Mouse (Mus musculus) CH12.LX (cell line): ENCODE data around the gene Ctso.

Source experiments
- CTCF ChIP-seq, 2 experiments: IDR thresholded peaks in 1 of 2; conservative IDR thresholded peaks in 1 of 2; 2 replicates each; pipeline ENCODE4 v1.5.1; 2011 to 2012; ENCODE audit warnings: low read depth in 2 of 2, low read length in 2 of 2, improper control_type of control experiment in 1 of 2, inconsistent platforms in 1 of 2, mild to moderate bottlenecking in 1 of 2, moderate library complexity in 1 of 2
- HCFC1 ChIP-seq: IDR thresholded peaks from 2 replicates; pipeline ENCODE4 v1.6.1; 2012; ENCODE audit warnings: low read depth, mild to moderate bottlenecking, inconsistent platforms, low read length, improper control_type of control experiment
- KAT2A ChIP-seq: IDR thresholded peaks from 2 replicates; pipeline ENCODE4 v1.6.1; 2012; ENCODE audit warnings: low read length, improper control_type of control experiment, inconsistent platforms; ENCODE audit not compliant: insufficient replicate concordance
- MAFK ChIP-seq: IDR thresholded peaks from 2 replicates; pipeline ENCODE4 v1.6.1; 2011; ENCODE audit warnings: low read length, improper control_type of control experiment; ENCODE audit not compliant: insufficient replicate concordance
- MEF2A ChIP-seq: IDR thresholded peaks from 2 replicates; pipeline ENCODE4 v1.6.1; 2014; ENCODE audit warnings: low read depth, mild to moderate bottlenecking, inconsistent platforms, low read length, improper control_type of control experiment, borderline replicate concordance
- POLR2A ChIP-seq: IDR thresholded peaks from 2 replicates; pipeline ENCODE4 v1.6.1; 2011; ENCODE audit warnings: low read depth, mild to moderate bottlenecking, improper control_type of control experiment, low read length
- RAD21 ChIP-seq: IDR thresholded peaks from 2 replicates; pipeline ENCODE4 v1.6.1; 2011; ENCODE audit warnings: low read depth, mild to moderate bottlenecking, low read length, improper control_type of control experiment, moderate library complexity
- RCOR1 ChIP-seq: conservative IDR thresholded peaks from 2 replicates; pipeline ENCODE4 v1.6.1; 2012; ENCODE audit warnings: low read depth, mild to moderate bottlenecking, inconsistent platforms, low read length, improper control_type of control experiment
- TBP ChIP-seq: conservative IDR thresholded peaks from 2 replicates; pipeline ENCODE4 v1.6.1; 2011; ENCODE audit warnings: low read depth, low read length, improper control_type of control experiment
- UBTF ChIP-seq: IDR thresholded peaks from 2 replicates; pipeline ENCODE4 v1.6.1; 2012; ENCODE audit warnings: low read depth, mild to moderate bottlenecking, inconsistent platforms, low read length, improper control_type of control experiment, moderate library complexity
- USF1 ChIP-seq: IDR thresholded peaks from 2 replicates; pipeline ENCODE4 v1.6.1; 2014; ENCODE audit warnings: low read depth, mild to moderate bottlenecking, inconsistent platforms, low read length, improper control_type of control experiment
- ZNF384 ChIP-seq: IDR thresholded peaks from 2 replicates; pipeline ENCODE4 v1.6.1; 2012; ENCODE audit warnings: low read depth, low read length, improper control_type of control experiment, inconsistent platforms

DNA sequence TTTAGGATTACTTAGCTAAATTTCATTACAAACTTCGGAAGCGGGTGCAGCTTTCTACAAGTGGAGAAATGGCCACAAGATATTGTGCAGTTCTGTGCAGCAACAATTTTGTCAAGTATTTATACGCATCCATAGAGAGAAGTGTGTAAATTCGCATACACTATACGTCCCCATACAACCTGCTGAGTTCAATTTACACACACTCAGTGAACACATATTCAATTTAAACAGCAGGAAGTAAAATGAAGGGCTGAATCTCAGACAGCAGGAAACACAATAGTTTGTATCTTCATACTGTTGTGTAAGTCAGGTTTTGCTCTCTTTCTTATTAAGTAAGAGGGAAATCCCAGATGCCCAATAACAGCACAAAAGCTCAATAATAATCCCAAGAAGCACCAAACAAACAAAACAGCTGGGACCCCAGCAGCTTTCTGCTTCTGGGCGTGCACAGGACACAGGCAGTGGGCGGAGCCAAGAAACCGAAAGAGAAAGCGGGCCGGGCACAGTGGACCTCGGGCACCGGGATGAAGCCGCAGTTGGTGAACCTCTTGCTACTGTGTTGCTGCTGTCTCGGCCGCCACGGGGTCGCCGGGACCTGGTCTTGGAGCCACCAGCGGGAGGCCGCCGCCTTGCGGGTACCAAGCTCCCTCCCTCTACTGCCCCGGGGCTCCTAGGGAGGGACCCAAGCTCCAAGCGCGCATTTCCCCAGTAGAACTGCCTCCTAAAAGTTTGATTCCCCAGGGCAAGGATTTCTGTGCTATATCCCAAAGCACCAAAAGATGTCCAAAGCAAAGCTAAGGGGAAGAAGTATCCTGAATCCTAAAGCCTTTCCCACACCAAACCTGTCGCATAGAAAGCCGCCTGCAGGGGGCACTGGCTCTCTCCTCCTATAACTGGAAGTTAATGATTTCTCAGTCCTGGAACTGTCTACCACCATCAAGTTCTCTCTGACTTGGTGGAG is at the start of gene Ctso:
- peak; percentile 56 to 75 for TF ChIP-seq CTCF (conservative IDR thresholded peaks at IDR 0.05 in 1 of 2, IDR thresholded peaks at IDR 0.05 in 1 of 2; ENCODE audit: low read depth in 2 of 2, low read length in 2 of 2)
- TF ChIP-seq POLR2A: peak; percentile 80
- no peak for TF ChIP-seq UBTF
- TF ChIP-seq USF1: no peak
- TF ChIP-seq RAD21: peak; percentile 52
- TF ChIP-seq KAT2A: no peak
- peak; percentile 35; the same call in 1 of the 2 replicates for TF ChIP-seq TBP
- TF ChIP-seq HCFC1: no peak
- TF ChIP-seq MAFK: no peak
- TF ChIP-seq ZNF384: no peak
- TF ChIP-seq RCOR1: no peak
- 0 out of 2 replicates have a peak, but pooled peaks have one; percentile 17 for TF ChIP-seq MEF2A
